Mouse (Mus musculus) adrenal gland, postnatal 14 days (tissue): Measurements from ENCODE around the gene Gga1. TPM values are rescaled to one million over a fixed set of nuclear protein-coding genes. Genes with fewer than 3 reads are reported as not detected.

ENCODE experiments used
- DNase-seq: peaks from one replicate; pipeline ENCODE4 v3.0.0; 2021; ENCODE audit warnings: mixed read lengths
- microRNA-seq, 2 experiments: library from miRNA; unstranded; fragments of <30 nt; microRNA quantifications; one replicate each; pipeline ENCODE4 v1.2.0; 2021
- total RNA-seq: library from RNA; stranded (reverse); gene quantifications from 2 replicates; pipeline ENCODE4 v1.2.3, GENCODE M21; 2021

Gene Gga1
- total RNA-seq, 1 experiment from 2014 or later = 52.0 TPM

- DNase-seq = peak; percentile 39
Measured at GRCm38 (mm10) chr15:78937963-78938362, 61.0 kb downstream of the Gga1 start.

- no peak for DNase-seq
Measured at GRCm38 (mm10) chr15:78940325-78940724, 63.3 kb downstream of the Gga1 start.

- peak; percentile 92 for DNase-seq
Measured at GRCm38 (mm10) chr15:78942663-78943062, 65.7 kb downstream of the Gga1 start.

Small RNA genes lying within 50 kb of the gene (microRNA-seq; reads per million reads assigned to microRNA genes)
- gene Mir6955 = 0 reads per million in 2 experiments

Other genes with a start within 250 kb of the Gga1 start
- 4.4 and 5.6 TPM in 2 replicates for gene Elfn2, start 158.4 kb upstream of the Gga1 start, total RNA-seq
- 13.1 and 19.8 TPM in 2 replicates for gene Mfng, start 103.7 kb upstream of the Gga1 start, total RNA-seq
- gene Card10, start 74.1 kb upstream of the Gga1 start, total RNA-seq = 10.6 and 12.7 TPM in 2 replicates
- 44.5 and 45.1 TPM in 2 replicates for gene Cdc42ep1, start 34.6 kb upstream of the Gga1 start, total RNA-seq
- gene Lgals2, start 21.7 kb upstream of the Gga1 start, total RNA-seq = 0.85 TPM in 1 of 2 replicates, not detected in the other
- not detected in 2 replicates for gene Gm49510, start 22.5 kb downstream of the Gga1 start, total RNA-seq
- 6.6 and 15.2 TPM in 2 replicates for gene Sh3bp1, start 22.6 kb downstream of the Gga1 start, total RNA-seq
- gene Pdxp, start 36.7 kb downstream of the Gga1 start, total RNA-seq = 4.4 and 6.2 TPM in 2 replicates
- 554 and 561 TPM in 2 replicates for gene Lgals1, start 49.5 kb downstream of the Gga1 start, total RNA-seq
- gene Nol12, start 57.7 kb downstream of the Gga1 start, total RNA-seq = 37.0 and 44.4 TPM in 2 replicates
- gene Triobp, start 70.5 kb downstream of the Gga1 start, total RNA-seq = 82.2 and 85.0 TPM in 2 replicates
- 162 and 178 TPM in 2 replicates for gene H1f0, start 151.3 kb downstream of the Gga1 start, total RNA-seq
- gene Galr3, start 164.7 kb downstream of the Gga1 start, total RNA-seq = 0.41 and 0.78 TPM in 2 replicates
- gene Ankrd54, start 185.7 kb downstream of the Gga1 start, total RNA-seq = 23.3 and 24.1 TPM in 2 replicates
- gene Eif3l, start 198.0 kb downstream of the Gga1 start, total RNA-seq = 171 and 177 TPM in 2 replicates
- 34.3 and 41.0 TPM in 2 replicates for gene Micall1, start 231.7 kb downstream of the Gga1 start, total RNA-seq